Mouse (Mus musculus): Measurements from ENCODE around the gene Fam104a.

The Fam104a gene

GRCm38 (mm10) chr11:113632303-113632702 lies 51.7 kb downstream of the Fam104a start:
- DNase-seq (ENCODE audit: low read depth, low spot score) = no peak

DNA sequence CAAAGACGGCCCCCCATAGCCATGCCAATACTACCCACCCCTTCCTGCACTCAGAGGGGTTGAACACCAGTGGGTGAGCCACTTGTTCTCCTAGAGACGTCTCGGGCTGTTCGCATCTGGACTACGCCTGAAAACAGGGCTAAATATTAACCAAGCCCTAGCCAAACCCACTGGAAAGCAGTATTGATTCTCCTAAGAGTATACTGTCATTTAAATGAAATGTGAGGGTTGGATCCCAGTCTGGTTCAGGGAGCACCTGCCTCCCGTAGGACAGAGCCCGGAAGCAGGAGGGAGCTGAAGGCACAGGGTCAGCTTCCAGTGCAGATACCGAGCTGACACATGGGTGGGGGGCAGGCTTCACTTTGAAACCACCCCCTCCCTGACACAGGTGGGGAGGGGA lies 52.1 kb downstream of the Fam104a start:
- no peak for DNase-seq (ENCODE audit: low read depth, low spot score)

GRCm38 (mm10) chr11:113631302-113631701 lies 52.7 kb downstream of the Fam104a start:
- no peak for DNase-seq (ENCODE audit: low read depth, low spot score)

DNA sequence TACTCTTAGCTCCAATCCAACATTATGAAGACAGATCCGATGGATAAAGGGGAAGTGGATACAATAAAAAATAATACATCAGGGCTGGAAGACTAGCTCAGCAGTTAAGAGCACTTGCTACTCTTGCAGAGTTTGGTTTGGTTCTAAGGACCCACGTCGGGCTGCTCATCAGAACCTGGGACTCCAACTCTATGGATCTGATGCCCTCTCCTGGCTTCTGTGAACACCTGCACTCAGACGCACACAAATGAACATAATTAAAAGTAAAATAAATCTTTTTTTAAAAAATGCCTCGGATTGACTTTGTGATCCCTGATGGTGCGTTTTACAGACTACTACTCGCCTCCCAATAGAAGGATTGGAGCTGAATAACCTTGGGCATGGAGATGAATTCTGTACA lies 53.3 kb downstream of the Fam104a start:
- no peak for DNase-seq (ENCODE audit: low read depth, low spot score)

GRCm38 (mm10) chr11:113627785-113628184 lies 56.2 kb downstream of the Fam104a start:
- DNase-seq (ENCODE audit: low read depth, low spot score) = peak; percentile 43

DNA sequence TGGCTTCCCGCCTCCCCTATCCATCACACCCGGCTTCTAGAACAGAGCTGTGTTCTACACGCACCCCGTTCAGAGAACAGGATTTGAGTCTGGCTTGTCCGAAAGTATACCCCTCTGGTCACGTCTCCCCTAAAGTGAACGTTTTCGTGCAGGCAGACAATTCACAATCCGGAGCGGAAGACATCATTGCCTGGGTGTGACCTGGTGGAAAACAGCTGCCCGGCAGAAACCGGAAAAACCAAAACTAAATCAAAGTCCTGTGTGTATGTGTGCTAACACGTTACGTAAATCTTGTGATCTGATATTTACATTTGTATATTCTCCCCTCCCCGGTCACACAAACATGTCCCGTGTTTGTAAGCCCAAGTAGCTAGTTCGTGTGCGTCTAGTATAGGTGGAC lies 58.5 kb downstream of the Fam104a start:
- DNase-seq (ENCODE audit: low read depth, low spot score) = no peak

DNA sequence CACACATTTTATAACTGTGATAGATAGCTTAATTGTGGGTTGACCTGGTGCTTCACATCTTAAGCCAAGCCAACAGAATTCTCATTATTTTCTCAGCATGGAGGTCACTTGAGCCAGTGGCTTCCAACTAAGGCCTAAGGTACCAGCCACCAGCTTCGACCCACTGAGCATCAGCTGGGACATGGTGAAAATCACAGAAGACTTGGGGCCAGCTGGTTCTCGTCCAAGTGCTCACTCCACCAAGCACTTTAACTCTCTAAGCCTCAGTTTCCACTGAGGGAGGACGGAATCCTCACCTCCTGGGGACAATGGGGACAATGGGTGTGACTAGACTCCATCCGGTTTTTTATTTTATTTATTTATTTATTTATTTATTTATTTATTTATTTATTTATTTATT lies 61.9 kb downstream of the Fam104a start:
- no peak for DNase-seq (ENCODE audit: low read depth, low spot score)

GRCm38 (mm10) chr11:113621001-113621400 lies 63.0 kb downstream of the Fam104a start:
- no peak for DNase-seq (ENCODE audit: low read depth, low spot score)

GRCm38 (mm10) chr11:113619420-113620080 lies 64.4 kb downstream of the Fam104a start:
- DNase-seq (ENCODE audit: low read depth, low spot score) = no peak

- DNase-seq (ENCODE audit: low read depth, low spot score) = peak; percentile 74
Observed at GRCm38 (mm10) chr11:113618672-113619419, 65.1 kb downstream of the Fam104a start, which contains the start of gene Sstr2. Sstr2 (plus strand) TSS chr11:113619342.

GRCm38 (mm10) chr11:113618303-113618671 lies 65.7 kb downstream of the Fam104a start:
- peak; percentile 12 for DNase-seq (ENCODE audit: low read depth, low spot score)

GRCm38 (mm10) chr11:113617132-113617911 lies 66.6 kb downstream of the Fam104a start:
- DNase-seq (ENCODE audit: low read depth, low spot score) = peak; percentile 68

DNA sequence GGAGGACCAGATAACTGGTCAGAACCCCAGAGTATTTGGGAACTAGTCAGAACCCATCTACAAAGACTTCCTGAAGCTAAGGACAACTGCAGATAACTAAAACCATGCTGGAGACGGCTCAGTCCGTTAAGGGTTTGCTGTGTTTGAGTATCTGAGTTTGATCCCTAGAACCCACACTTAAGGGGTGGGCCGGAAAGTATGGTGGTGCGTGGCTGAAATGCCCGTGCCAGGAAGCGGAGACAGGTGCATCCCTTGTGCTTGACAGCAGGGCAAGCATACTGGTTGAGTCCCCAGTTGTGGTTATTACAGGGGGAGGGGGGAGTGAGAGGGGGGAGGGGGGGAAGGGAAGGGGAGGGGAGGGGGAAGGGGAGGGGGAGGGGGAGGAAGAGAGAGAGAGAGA lies 69.5 kb downstream of the Fam104a start:
- no peak for DNase-seq (ENCODE audit: low read depth, low spot score)

DNA sequence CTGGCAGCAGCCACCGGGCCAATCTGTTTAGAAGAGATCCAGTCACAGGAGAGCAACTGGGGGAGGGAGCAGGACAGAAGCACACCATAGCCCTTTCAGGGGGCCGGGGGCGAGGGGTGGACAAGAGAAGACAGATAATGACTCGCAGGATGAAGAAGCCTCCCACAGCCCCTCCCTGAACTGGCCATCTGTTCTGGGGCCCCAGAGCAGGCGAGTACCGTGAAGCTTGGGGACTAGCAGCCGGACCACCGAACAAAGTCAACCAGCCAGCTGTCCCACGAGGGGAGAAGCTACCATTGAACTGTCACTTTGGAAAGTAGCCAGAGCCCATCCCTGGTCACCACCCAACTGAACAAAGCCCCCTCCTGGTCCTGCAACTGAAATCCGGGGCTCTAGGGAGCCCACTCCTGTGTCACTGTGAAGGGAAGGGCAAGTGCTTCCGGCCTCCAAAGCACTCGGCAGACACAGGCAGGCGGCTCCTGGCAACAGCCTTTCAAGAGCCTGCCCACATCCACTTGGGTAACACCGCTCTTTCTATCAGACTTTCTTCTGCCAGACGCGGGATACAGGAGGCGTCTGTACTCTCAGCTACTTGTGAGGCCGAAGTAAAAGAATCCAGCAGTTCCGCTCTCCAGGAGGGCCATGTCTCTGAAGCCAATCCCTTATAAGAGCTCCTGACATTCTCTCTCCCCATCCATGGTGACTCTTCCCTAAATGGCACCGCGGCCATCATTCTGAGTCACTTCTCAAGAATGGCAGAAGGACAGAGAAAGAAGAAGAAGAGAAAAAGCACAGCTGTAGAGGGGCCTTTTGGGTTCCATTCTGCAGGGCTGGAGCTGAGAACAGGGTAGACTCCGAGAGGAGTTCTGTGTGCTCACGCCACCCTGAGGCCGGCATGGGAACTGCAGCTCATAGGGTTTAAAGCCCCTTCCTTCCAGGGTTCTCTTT lies 72.0 kb downstream of the Fam104a start:
- peak; percentile 58 for DNase-seq (ENCODE audit: low read depth, low spot score)
